Mouse (Mus musculus) kidney, adult 18-20 months (tissue): ENCODE results near the gene Saysd1.

Experiments used
- DNase-seq: peaks from one replicate; pipeline ENCODE4 v3.0.0; 2021

The Saysd1 gene

DNA sequence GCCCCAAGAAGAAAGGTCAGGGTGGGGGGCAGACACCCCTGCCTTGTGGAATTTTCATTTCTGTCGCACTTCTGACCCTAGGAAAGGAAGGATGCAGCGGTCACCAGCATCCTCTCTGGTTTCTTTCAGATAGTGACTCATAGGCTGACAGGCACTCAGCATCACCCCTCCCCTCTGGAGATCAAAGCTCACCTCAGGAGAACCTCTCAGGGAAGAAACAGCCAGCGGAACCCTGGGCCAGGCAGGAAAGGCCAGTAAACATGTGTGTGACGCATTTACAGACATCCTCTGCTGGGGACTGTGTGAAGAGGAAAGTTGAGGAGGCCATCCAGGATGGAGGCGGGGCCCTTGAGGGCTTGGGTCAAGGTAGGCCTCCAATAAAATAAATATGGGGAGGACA lies 40.3 kb downstream of the Saysd1 start:
- peak; percentile 33 for DNase-seq

DNA sequence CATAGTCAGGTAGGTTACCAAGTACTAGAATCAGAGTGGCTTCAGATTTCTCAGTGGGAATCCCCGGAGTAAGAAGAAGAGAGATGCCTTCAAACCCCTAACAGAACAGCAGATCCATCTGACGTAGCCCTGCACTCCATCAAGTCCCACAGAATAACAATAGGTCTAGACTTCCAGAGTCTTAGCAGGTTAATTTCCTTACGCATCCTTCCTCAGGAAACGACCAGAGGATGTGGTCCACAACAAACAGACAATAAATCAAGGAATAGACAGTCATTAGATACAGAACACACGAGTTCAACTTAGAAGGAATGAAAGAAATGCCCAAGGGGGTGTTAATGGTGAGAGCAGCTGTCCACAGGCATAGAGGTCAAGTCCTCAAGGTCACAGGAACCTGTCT lies 43.4 kb downstream of the Saysd1 start:
- no peak for DNase-seq

GRCm38 (mm10) chr14:20093493-20093892 lies 44.8 kb downstream of the Saysd1 start:
- no peak for DNase-seq

GRCm38 (mm10) chr14:20084335-20084734 lies 54.0 kb downstream of the Saysd1 start:
- no peak for DNase-seq

- peak; percentile 97 for DNase-seq
These were observed 55.6 kb downstream of the Saysd1 start for GRCm38 (mm10) chr14:20082536-20083325.

DNA sequence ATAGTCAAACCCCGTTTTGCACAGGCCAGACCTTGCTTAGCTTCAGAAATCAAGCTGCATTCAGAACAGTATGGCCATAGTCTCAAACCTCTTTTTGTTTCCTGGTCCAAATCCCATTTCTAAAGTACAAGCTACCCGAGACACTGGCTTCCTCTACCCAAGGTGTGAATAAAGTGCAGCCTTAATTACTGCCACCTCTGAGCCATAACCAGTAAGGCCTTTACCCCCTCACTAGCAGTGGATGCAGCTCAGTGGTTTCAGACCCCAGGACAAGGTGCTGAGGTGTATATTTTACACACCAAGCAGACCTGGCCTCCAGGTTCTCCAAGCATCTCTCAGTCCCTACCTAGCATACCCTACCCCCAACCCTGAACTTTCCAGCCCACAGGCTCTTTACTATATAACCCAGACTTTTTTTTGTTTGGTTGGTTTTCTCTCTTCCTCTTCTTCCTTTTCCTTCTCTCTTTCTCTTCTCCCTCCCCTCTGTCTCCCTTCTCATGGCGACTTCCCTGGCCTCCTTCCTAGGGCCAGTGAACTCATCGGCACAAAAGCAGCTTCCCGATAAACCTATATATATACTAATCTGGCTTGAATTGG lies 56.3 kb downstream of the Saysd1 start:
- DNase-seq, result no peak

- no peak for DNase-seq
These were observed 57.2 kb downstream of the Saysd1 start for GRCm38 (mm10) chr14:20081084-20081483.

- no peak for DNase-seq
These were observed 61.2 kb downstream of the Saysd1 start for GRCm38 (mm10) chr14:20077181-20077580.

- DNase-seq, result no peak
These were observed 62.8 kb downstream of the Saysd1 start for GRCm38 (mm10) chr14:20075544-20075943.

DNA sequence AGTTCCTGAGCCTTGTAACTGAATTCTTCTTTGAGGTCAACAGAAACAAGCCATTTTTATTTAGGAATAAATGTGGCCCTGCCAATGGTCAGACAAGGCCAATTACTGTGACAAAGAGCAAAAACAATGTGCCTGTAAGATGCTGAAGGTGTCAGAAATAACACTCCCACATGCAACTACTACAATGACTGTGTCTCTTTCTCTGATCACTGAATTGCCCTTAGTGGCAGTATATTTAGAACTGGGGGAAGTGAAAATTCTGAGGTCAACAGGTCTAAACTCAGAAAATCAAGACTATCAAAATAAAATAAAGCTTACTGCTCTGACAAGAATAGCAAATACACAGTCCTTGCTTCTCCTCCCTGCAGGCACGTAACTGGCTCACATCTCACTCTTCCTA lies 63.6 kb downstream of the Saysd1 start:
- no peak for DNase-seq

GRCm38 (mm10) chr14:20070629-20071028 lies 67.7 kb downstream of the Saysd1 start:
- DNase-seq, result peak; percentile 18

DNA sequence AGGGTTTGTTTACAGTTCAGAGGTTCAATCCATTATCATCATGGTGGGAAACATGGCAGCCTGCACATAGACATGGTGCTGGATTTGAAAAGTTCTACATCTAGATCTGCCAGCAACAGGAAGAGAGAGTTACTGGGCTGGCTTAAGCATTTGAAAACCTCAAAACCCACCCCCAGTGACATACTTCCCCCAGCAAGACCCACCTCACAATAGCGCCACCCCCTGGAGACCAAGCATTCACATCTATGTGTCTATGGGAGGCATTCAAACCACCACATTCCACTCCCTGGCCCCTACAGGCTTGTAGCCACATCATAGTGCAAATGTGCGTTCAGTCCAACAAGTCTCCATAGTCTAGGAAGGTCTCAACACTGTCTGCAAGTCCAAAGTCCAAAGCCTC lies 70.0 kb downstream of the Saysd1 start:
- no peak for DNase-seq

GRCm38 (mm10) chr14:20067293-20068074 lies 70.8 kb downstream of the Saysd1 start:
- DNase-seq, result peak; percentile 65

GRCm38 (mm10) chr14:20064771-20065170 lies 73.6 kb downstream of the Saysd1 start:
- DNase-seq, result no peak

GRCm38 (mm10) chr14:20048481-20048835 lies 89.9 kb downstream of the Saysd1 start:
- DNase-seq, result no peak

- DNase-seq, result no peak
These were observed 90.4 kb downstream of the Saysd1 start for GRCm38 (mm10) chr14:20047814-20048480.

DNA sequence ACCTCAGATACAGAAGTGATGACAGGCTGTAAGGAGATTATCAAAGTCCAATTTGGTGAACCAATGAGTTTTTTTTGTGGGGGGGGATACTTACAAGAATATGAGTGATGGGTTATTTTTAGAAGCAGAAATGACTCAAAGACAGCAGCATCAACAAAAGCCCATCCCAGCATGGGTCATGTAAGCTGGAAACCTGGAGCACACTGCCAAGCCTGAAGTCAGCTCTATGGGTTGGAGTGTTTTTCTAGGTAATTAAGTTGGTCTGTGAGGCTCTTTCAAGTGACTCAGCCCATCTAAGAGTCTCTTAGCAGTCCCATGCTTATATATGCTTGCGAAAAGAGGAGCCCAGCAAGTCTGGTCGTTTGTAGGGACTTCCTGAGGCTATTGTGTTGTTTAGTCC lies 91.0 kb downstream of the Saysd1 start:
- DNase-seq, result no peak

GRCm38 (mm10) chr14:20044036-20044435 lies 94.3 kb downstream of the Saysd1 start:
- no peak for DNase-seq

GRCm38 (mm10) chr14:20041836-20042235 lies 96.5 kb downstream of the Saysd1 start:
- DNase-seq, result no peak

DNA sequence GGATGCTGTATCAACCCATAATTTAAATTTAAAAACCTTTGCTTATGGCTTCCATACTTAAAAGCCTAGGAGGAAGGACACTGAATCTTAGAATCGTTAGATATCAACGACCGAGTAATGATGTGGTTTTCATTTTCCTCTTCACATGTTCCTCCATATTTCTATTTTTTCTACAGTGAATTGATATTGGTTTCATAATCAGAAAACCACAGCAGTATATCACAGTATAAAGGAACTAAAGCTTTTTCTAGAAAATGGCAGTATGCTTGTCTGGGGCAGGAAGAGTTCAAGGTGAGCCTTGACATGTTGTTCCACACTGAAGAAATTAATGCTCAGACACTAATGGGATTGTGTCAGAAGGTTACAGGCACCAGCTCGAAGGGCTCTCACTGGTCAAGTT lies 97.4 kb downstream of the Saysd1 start:
- no peak for DNase-seq

- no peak for DNase-seq
These were observed 98.5 kb downstream of the Saysd1 start for GRCm38 (mm10) chr14:20039795-20040194.

- no peak for DNase-seq
These were observed 105.6 kb downstream of the Saysd1 start for GRCm38 (mm10) chr14:20032738-20033116.

DNA sequence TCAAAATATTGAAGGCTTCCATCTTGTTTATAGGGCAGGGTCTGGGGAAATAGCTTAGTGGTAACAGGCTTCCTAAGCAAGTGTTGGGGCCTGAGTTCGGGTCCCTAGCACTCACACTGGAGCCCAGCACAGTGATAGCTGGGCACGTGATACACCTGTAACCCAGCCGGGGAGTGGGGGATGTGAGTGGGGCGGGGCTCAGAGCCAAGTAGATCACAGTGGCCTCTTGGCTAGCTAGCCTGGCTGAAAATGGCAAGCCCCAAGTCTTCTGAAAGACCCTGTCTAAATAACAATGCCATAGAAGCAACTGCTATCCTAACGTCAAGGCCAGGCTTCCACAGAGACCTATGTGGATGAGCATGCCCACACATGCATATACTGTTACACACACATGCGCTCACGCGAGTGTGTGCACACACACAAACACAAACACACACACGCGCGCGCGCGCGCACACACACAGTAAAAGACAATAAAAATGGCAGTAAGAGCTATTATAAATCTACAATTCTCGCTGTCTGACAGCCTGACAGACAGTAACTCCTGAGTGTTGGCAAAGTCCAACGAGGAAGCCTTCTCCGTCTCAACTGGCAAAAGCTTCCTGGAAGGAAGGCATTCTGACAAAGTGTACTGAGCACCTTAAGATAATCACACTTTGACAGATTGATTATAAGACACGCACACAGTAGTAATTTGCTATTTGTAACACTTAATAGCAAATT lies 106.2 kb downstream of the Saysd1 start:
- DNase-seq, result no peak
